Mouse (Mus musculus) hindbrain, embryonic 16.5 days (tissue): ENCODE results near the gene Rnf183. TPM values are rescaled to one million over a fixed set of nuclear protein-coding genes. Genes with fewer than 3 reads are reported as not detected.

Experiments
- ATAC-seq: fragments of 200-750 bp; cut with Nextera tagmentation; 2 replicates; pipeline ENCODE4 v1.8.0; 2017; ENCODE audit warnings: moderate TSS enrichment, moderate library complexity
- H3K27ac ChIP-seq: fragments of 300-500 bp; sonication (generic); 2 replicates; pipeline ENCODE4 v1.5.1; 2014; ENCODE audit warnings: low read depth, mild to moderate bottlenecking, control low read depth, low read length, moderate library complexity
- H3K27me3 ChIP-seq: fragments of 300-500 bp; sonication (generic); replicated peaks from 2 replicates; pipeline ENCODE4 v1.6.1; 2014; ENCODE audit warnings: low read length; ENCODE audit not compliant: control insufficient read depth, insufficient read depth
- H3K36me3 ChIP-seq: fragments of 300-500 bp; sonication (generic); 2 replicates; pipeline ENCODE4 v1.6.1; 2014; ENCODE audit warnings: mild to moderate bottlenecking, low read length, moderate library complexity, mixed read lengths; ENCODE audit not compliant: control insufficient read depth, insufficient read depth
- H3K4me1 ChIP-seq: fragments of 300-500 bp; sonication (generic); 2 replicates; pipeline ENCODE4 v1.6.1; 2014; ENCODE audit warnings: low read depth, low read length; ENCODE audit not compliant: control insufficient read depth, insufficient read depth
- H3K4me2 ChIP-seq: fragments of 300-500 bp; sonication (generic); 2 replicates; pipeline ENCODE4 v1.6.1; 2014; ENCODE audit warnings: mild to moderate bottlenecking, low read length, control low read depth, moderate library complexity
- H3K4me3 ChIP-seq: fragments of 300-500 bp; sonication (generic); 2 replicates; pipeline ENCODE4 v1.5.1; 2014; ENCODE audit warnings: mild to moderate bottlenecking, low read length, control low read depth, moderate library complexity
- H3K9ac ChIP-seq: fragments of 300-500 bp; sonication (generic); 2 replicates; pipeline ENCODE4 v1.6.1; 2014; ENCODE audit warnings: low read depth, mild to moderate bottlenecking, control low read depth, low read length, moderate library complexity
- H3K9me3 ChIP-seq: fragments of 300-500 bp; sonication (generic); 2 replicates; pipeline ENCODE4 v1.6.1; 2014; ENCODE audit warnings: mild to moderate bottlenecking, low read length, moderate library complexity; ENCODE audit not compliant: control insufficient read depth
- WGBS: fragments of 180-500 bp; shearing (Covaris S2); extraction: QIAGEN DNeasy Blood & Tissue Kit; methylation state at CpG from one replicate; pipeline ENCODE4 v1.1.7; 2014; 5-methylcytosine and 5-hydroxymethylcytosine counted together
- polyA plus RNA-seq: library from polyadenylated mRNA; unstranded; fragments of >200 nt; fragmentation: Nextera tagmentation; extraction: Ambion mirVana; gene quantifications from 2 replicates; pipeline ENCODE4 v1.2.1, GENCODE M21; 2015

Gene Rnf183
- polyA plus RNA-seq, 1 experiment from 2014 or later: 0.29 TPM

- Histone ChIP-seq H3K4me3 (no peak overlapping the region), H3K36me3 (peaks cover 40% of the 10 kb centered on the region), H3K27me3 (no peaks in the 10 kb centered on the region), H3K9ac (no peak overlapping the region), H3K9me3 (no peaks in the 10 kb centered on the region), H3K4me2 (no peak overlapping the region), H3K4me1 (no peaks in the 10 kb centered on the region), H3K27ac (no peak overlapping the region)
- no peak for ATAC-seq
- 85% methylated on average over 4 of the region's 4 CpGs for WGBS
These were observed 37.3 kb downstream of the Rnf183 start for GRCm38 (mm10) chr4:62397616-62398365.

DNA sequence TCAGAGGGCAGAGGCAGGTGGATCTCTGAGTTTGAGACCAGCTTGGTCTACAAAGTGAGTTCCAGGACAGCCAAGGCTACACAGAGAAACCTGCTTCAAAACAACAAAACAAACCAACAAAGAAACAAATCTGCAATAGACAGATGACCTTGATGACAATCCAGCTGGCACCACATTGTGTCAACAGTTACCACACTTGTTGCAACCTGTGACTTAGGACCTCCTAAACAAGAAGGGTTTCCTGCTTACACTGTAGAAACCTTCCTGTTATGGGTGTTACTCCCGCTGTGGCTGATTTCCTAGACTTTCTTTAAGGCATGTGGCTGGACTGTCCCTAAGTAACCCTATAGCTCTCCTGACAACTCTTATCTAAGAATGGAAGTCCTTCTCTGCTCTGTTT lies 39.2 kb downstream of the Rnf183 start:
- Histone ChIP-seq H3K4me3 (no peak overlapping the region), H3K27me3 (no peaks in the 10 kb centered on the region), H3K9ac (no peak overlapping the region), H3K9me3 (no peaks in the 10 kb centered on the region), H3K36me3 (peaks cover 27% of the 10 kb centered on the region), H3K4me2 (no peak overlapping the region), H3K4me1 (no peaks in the 10 kb centered on the region), H3K27ac (no peak overlapping the region)
- ATAC-seq: no peak
- 100% methylated on average over 1 of the region's 1 CpGs for WGBS

GRCm38 (mm10) chr4:62393459-62393858 lies 41.6 kb downstream of the Rnf183 start:
- WGBS: 22% methylated on average over 6 of the region's 6 CpGs
- Histone ChIP-seq H3K9me3 (no peaks in the 10 kb centered on the region), H3K4me1 (no peaks in the 10 kb centered on the region), H3K4me3 (no peak overlapping the region), H3K9ac (no peak overlapping the region), H3K36me3 (peaks cover 25% of the 10 kb centered on the region), H3K27me3 (no peaks in the 10 kb centered on the region), H3K27ac (no peak overlapping the region), H3K4me2 (no peak overlapping the region)
- ATAC-seq: no peak

GRCm38 (mm10) chr4:62391892-62392291 lies 43.2 kb downstream of the Rnf183 start:
- peaks cover 21% of the 10 kb centered on the region for H3K36me3 ChIP-seq
- no peak overlapping the region for H3K4me2 ChIP-seq
- ATAC-seq: no peak
- H3K27ac ChIP-seq: no peak overlapping the region
- no peaks in the 10 kb centered on the region for H3K4me1 ChIP-seq
- no peak overlapping the region for H3K4me3 ChIP-seq
- no peaks in the 10 kb centered on the region for H3K9me3 ChIP-seq
- H3K27me3 ChIP-seq: no peaks in the 10 kb centered on the region
- WGBS: 87% methylated on average over 7 of the region's 7 CpGs
- no peak overlapping the region for H3K9ac ChIP-seq

GRCm38 (mm10) chr4:62389592-62390512 lies 45.2 kb downstream of the Rnf183 start:
- WGBS: 86% methylated on average over 5 of the region's 5 CpGs
- Histone ChIP-seq H3K36me3 (peaks cover 15% of the 10 kb centered on the region), H3K27me3 (no peaks in the 10 kb centered on the region), H3K4me3 (no peak overlapping the region), H3K4me2 (no peak overlapping the region), H3K9me3 (no peaks in the 10 kb centered on the region), H3K27ac (no peak overlapping the region), H3K4me1 (no peaks in the 10 kb centered on the region), H3K9ac (no peak overlapping the region)
- no peak for ATAC-seq

GRCm38 (mm10) chr4:62385439-62385838 lies 49.6 kb downstream of the Rnf183 start:
- Histone ChIP-seq H3K36me3 (peaks cover 9% of the 10 kb centered on the region), H3K9me3 (no peaks in the 10 kb centered on the region), H3K9ac (no peak overlapping the region), H3K4me1 (no peaks in the 10 kb centered on the region), H3K27me3 (no peaks in the 10 kb centered on the region), H3K4me2 (no peak overlapping the region), H3K27ac (no peak overlapping the region), H3K4me3 (no peak overlapping the region)
- WGBS: 93% methylated on average over 7 of the region's 7 CpGs
- no peak for ATAC-seq

- WGBS: 100% methylated on average over 1 of the region's 1 CpGs
- no peaks in the 10 kb centered on the region for H3K4me1 ChIP-seq
- H3K27ac ChIP-seq: no peak overlapping the region
- ATAC-seq: no peak
- H3K27me3 ChIP-seq: no peaks in the 10 kb centered on the region
- H3K4me3 ChIP-seq: no peak overlapping the region
- H3K36me3 ChIP-seq: peaks cover 9% of the 10 kb centered on the region
- no peaks in the 10 kb centered on the region for H3K9me3 ChIP-seq
- no peak overlapping the region for H3K9ac ChIP-seq
- H3K4me2 ChIP-seq: no peak overlapping the region
These were observed 50.9 kb downstream of the Rnf183 start for GRCm38 (mm10) chr4:62384159-62384558.

DNA sequence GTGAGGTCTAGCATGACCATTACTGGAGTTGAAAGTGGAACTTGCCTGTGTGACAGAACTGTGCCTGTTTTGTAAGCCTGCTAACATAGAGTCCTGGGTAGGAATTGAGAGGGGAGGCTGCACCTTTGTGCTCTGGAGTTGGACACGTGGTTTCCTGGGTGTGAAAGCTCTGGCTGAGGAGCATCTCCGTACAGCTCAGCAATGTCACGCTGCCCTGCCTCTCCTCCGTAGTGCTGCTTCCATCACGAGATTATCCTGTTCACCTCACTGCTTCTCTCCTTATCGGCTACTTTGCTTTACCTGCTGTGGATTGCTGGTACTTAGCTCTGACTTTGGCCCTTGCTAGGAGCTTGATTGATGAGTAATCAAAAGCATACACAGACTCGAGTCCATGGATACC lies 51.3 kb downstream of the Rnf183 start:
- no peaks in the 10 kb centered on the region for H3K9me3 ChIP-seq
- no peaks in the 10 kb centered on the region for H3K27me3 ChIP-seq
- no peaks in the 10 kb centered on the region for H3K4me1 ChIP-seq
- H3K9ac ChIP-seq: no peak overlapping the region
- no peak overlapping the region for H3K27ac ChIP-seq
- ATAC-seq: no peak
- peaks cover 9% of the 10 kb centered on the region for H3K36me3 ChIP-seq
- 89% methylated on average over 7 of the region's 7 CpGs for WGBS
- no peak overlapping the region for H3K4me2 ChIP-seq
- H3K4me3 ChIP-seq: no peak overlapping the region

GRCm38 (mm10) chr4:62383207-62383606 lies 51.8 kb downstream of the Rnf183 start:
- WGBS: 94% methylated on average over 6 of the region's 6 CpGs
- Histone ChIP-seq H3K4me3 (no peak overlapping the region), H3K9ac (no peak overlapping the region), H3K4me2 (no peak overlapping the region), H3K4me1 (no peaks in the 10 kb centered on the region), H3K9me3 (no peaks in the 10 kb centered on the region), H3K36me3 (peaks cover 5% of the 10 kb centered on the region), H3K27me3 (no peaks in the 10 kb centered on the region), H3K27ac (no peak overlapping the region)
- no peak for ATAC-seq
